Mouse (Mus musculus) liver, embryonic 14.5 days (tissue): ENCODE data around the gene Nf1. TPM values are rescaled to one million over a fixed set of nuclear protein-coding genes. Genes with fewer than 3 reads are reported as not detected.

Experiments used
- ATAC-seq: fragments of 200-750 bp; cut with Nextera tagmentation; 2 replicates; pipeline ENCODE4 v1.8.0; 2017; ENCODE audit warnings: moderate number of reproducible peaks, mild to moderate bottlenecking, moderate library complexity; ENCODE audit not compliant: insufficient read depth
- DNase-seq, 3 experiments: peaks; one replicate each; pipeline ENCODE4 v3.0.0-alpha.2; 2012 to 2013; ENCODE audit warnings: low read depth in 3 of 3, low spot score in 3 of 3
- H3K27ac ChIP-seq: fragments of 300-500 bp; sonication (generic); 2 replicates; pipeline ENCODE4 v1.5.1; 2014; ENCODE audit warnings: moderate library complexity, mild to moderate bottlenecking, control low read depth, inconsistent platforms
- H3K27me3 ChIP-seq: fragments of 300-500 bp; sonication (generic); 2 replicates; pipeline ENCODE4 v1.6.1; 2014; ENCODE audit warnings: mild to moderate bottlenecking, low read length, moderate library complexity; ENCODE audit not compliant: control insufficient read depth, insufficient read depth
- H3K36me3 ChIP-seq: fragments of 300-500 bp; sonication (generic); replicated peaks from 2 replicates; pipeline ENCODE4 v1.6.1; 2014; ENCODE audit warnings: low read depth; ENCODE audit not compliant: control insufficient read depth, insufficient read depth
- H3K4me1 ChIP-seq, 2 experiments: fragments of 200-500 bp in 1 of 2; fragments of 300-500 bp in 1 of 2; sonication (generic) in 1 of 2; replicated peaks; 2 replicates each; pipeline ENCODE4 v1.6.1; 2012 to 2014; ENCODE audit warnings: antibody characterized with exemption in 1 of 2, inconsistent platforms in 1 of 2, low read length in 1 of 2; ENCODE audit not compliant: control insufficient read depth in 2 of 2, insufficient read depth in 2 of 2
- H3K4me2 ChIP-seq: fragments of 300-500 bp; sonication (generic); 2 replicates; pipeline ENCODE4 v1.6.1; 2014; ENCODE audit warnings: low read depth, mild to moderate bottlenecking, control low read depth, moderate library complexity
- H3K4me3 ChIP-seq, 2 experiments: fragments of 200-500 bp in 1 of 2; fragments of 300-500 bp in 1 of 2; sonication (generic) in 1 of 2; 2 replicates each; pipeline ENCODE4 v1.5.1; 2012 to 2014; ENCODE audit warnings: low read depth in 2 of 2, low read length in 2 of 2, mild to moderate bottlenecking in 2 of 2, control low read depth in 1 of 2, inconsistent platforms in 1 of 2, moderate library complexity in 1 of 2; ENCODE audit not compliant: insufficient read depth in 1 of 2
- H3K9ac ChIP-seq: fragments of 300-500 bp; sonication (generic); replicated peaks from 2 replicates; pipeline ENCODE4 v1.6.1; 2014; ENCODE audit warnings: mild to moderate bottlenecking, control low read depth, moderate library complexity
- H3K9me3 ChIP-seq: fragments of 300-500 bp; sonication (generic); 2 replicates; pipeline ENCODE4 v1.6.1; 2016; ENCODE audit warnings: low read length, mixed read lengths; ENCODE audit not compliant: control insufficient read depth
- CTCF ChIP-seq: IDR thresholded peaks from 2 replicates; pipeline ENCODE4 v1.5.1; 2016; ENCODE audit warnings: antibody characterized with exemption, low read depth, control low read depth
- EP300 ChIP-seq: IDR thresholded peaks from 2 replicates; pipeline ENCODE4 v1.6.1; 2016; ENCODE audit warnings: antibody characterized with exemption, low read depth
- WGBS: fragments of 180-500 bp; shearing (Covaris S2); extraction: QIAGEN DNeasy Blood & Tissue Kit; methylation state at CpG from one replicate; pipeline ENCODE4 v1.1.7; 2014; ENCODE audit not compliant: insufficient replicate concordance; 5-methylcytosine and 5-hydroxymethylcytosine counted together
- polyA plus RNA-seq, 2 experiments: library from polyadenylated mRNA; depleted of rRNA in 1 of 2; stranded (reverse) in 1 of 2; unstranded in 1 of 2; fragments of >200 nt; fragmentation: Nextera tagmentation in 1 of 2; extraction: Ambion mirVana in 1 of 2; gene quantifications; 2 replicates each; pipeline versions ENCODE4 v1.2.1 to v1.2.3; 2012 to 2014

Gene Nf1
- polyA plus RNA-seq, 2 experiments = 1.7 to 2.3 TPM

- TF ChIP-seq CTCF = no peak
- no peak for TF ChIP-seq EP300
- Histone ChIP-seq H3K4me1 (peaks cover 0 to 28% of the 10 kb centered on the region in 2 experiments; a peak in 2 of 4 replicates), H3K27me3 (no peaks in the 10 kb centered on the region), H3K9ac (no peak overlapping the region), H3K9me3 (no peaks in the 10 kb centered on the region), H3K27ac (no peak overlapping the region), H3K4me2 (no peak overlapping the region; the same call in 1 of the 2 replicates), H3K4me3 (no peak overlapping the region), H3K36me3 (no peaks in the 10 kb centered on the region)
- ATAC-seq = no peak
- 68% methylated on average over 3 of the region's 3 CpGs for WGBS
- DNase-seq = no peak
These were observed 187.1 kb downstream of the Nf1 start for GRCm38 (mm10) chr11:79526549-79526948.

DNA sequence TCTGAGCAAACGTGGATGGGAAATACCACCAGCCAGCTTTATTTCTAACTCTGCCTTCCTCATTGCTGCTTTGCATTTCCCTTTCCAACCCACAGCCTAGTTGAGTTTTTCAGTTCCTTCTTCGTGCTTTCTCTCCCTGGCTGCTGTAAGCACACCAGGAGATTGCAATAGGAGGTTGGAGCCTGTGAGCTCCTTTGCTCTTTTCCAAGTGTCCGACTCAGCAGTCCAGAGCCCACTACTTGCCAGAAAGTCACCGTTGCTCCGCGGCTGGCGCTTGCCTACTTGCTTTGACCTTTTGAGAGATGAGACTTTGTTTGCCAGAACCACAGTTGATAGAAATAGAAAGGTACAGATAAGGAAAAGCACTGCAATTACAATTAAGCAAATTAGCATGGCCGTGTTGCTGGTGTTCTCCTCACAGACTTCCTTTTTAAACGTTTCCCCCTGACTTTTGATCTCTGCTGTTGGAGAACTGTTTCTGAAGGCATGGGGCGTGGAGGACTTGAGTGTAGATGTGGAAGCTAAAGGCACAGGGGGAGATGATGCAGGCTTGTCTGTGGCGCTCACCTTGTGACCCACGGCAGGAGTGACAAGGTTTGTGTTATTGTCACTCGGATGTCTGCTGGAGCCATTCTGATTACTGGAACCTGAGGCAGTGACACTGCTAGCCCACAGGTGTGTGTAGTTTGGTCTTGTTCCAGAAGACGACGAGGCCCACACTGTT is 187.7 kb downstream of the Nf1 start:
- Histone ChIP-seq H3K36me3 (no peaks in the 10 kb centered on the region), H3K4me1 (peaks cover 0 to 30% of the 10 kb centered on the region in 2 experiments; a peak in 2 of 4 replicates), H3K9ac (no peak overlapping the region), H3K4me3 (no peak overlapping the region), H3K27ac (no peak overlapping the region), H3K9me3 (no peaks in the 10 kb centered on the region), H3K4me2 (no peak overlapping the region; the same call in 1 of the 2 replicates), H3K27me3 (no peaks in the 10 kb centered on the region)
- TF ChIP-seq EP300 (no peak), CTCF (no peak)
- WGBS = 33% methylated on average over 15 of the region's 15 CpGs
- ATAC-seq (no peak), DNase-seq (no peak)

- Histone ChIP-seq H3K27ac (no peak overlapping the region), H3K4me2 (no peak overlapping the region), H3K27me3 (no peaks in the 10 kb centered on the region), H3K4me1 (peaks cover 0 to 30% of the 10 kb centered on the region in 2 experiments; a peak in 2 of 4 replicates), H3K36me3 (no peaks in the 10 kb centered on the region), H3K9me3 (no peaks in the 10 kb centered on the region), H3K4me3 (no peak overlapping the region), H3K9ac (no peak overlapping the region)
- TF ChIP-seq CTCF = no peak
- TF ChIP-seq EP300 = no peak
- DNase-seq (no peak), ATAC-seq (no peak)
- 25% methylated on average over 5 of the region's 5 CpGs for WGBS
These were observed 188.4 kb downstream of the Nf1 start for GRCm38 (mm10) chr11:79527739-79528384.

DNA sequence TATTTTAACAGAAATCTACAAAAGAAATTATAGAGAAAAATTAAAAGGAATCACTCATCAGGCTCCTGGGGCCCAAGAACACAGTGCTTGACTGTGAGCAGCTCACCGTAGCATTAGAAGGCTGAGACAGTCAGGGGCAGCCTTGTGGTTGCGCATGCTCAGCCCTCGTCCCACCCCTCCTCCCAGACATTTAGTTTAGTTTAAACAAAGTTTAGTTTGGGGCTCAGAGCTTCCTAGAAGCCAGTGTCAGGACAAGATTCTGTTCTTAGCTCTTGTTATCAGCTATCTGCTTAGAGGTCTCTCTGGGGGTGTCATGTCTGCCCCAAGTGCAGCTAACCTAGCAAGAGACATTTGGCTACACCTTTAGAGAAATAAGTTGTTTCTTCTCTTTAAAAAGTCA is 189.1 kb downstream of the Nf1 start:
- Histone ChIP-seq H3K27ac (no peak overlapping the region), H3K36me3 (no peaks in the 10 kb centered on the region), H3K9ac (no peak overlapping the region), H3K9me3 (no peaks in the 10 kb centered on the region), H3K4me3 (no peak overlapping the region), H3K27me3 (no peaks in the 10 kb centered on the region), H3K4me2 (no peak overlapping the region), H3K4me1 (peaks cover 0 to 28% of the 10 kb centered on the region in 2 experiments; a peak in 2 of 4 replicates)
- ATAC-seq = no peak
- no peak for DNase-seq
- WGBS = 31% methylated on average over 3 of the region's 3 CpGs
- TF ChIP-seq EP300 (no peak), CTCF (no peak)

DNA sequence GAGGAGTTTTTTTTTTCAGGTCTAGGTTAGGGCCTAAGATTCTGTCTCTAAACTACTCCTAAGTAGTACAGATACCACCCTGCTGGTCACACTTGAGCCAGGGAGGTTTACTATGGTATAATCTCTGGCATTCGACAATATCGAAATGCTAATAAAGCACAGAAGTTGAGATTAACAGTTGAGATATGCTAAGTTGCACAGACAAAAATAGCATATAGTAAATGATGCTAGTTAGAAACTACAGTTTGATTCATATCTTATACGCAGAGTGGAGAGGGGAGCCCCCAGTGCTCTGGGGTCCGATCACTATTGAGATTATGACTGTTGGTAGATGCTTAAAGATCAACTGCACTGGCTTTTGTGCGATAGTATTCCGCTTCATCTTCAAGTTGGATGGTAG is 189.7 kb downstream of the Nf1 start:
- WGBS = 68% methylated on average over 6 of the region's 6 CpGs
- Histone ChIP-seq H3K4me2 (peak overlapping the region; percentile 22), H3K4me3 (0 out of 4 replicates have a peak overlapping the region, but pooled peaks of 1 of the 2 experiments have one; percentile 6)

More for the DNA sequence above, 189.7 kb downstream of the Nf1 start:
- no peaks in the 10 kb centered on the region for H3K36me3 ChIP-seq
- peaks cover 0 to 23% of the 10 kb centered on the region in 2 experiments; a peak in 2 of 4 replicates for H3K4me1 ChIP-seq
- H3K9ac ChIP-seq = no peak overlapping the region
- no peak for TF ChIP-seq EP300
- no peak for TF ChIP-seq CTCF
- H3K27ac ChIP-seq = no peak overlapping the region
- DNase-seq (no peak), ATAC-seq (no peak)
- no peaks in the 10 kb centered on the region for H3K9me3 ChIP-seq
- no peaks in the 10 kb centered on the region for H3K27me3 ChIP-seq
